Mouse (Mus musculus) adrenal gland, postnatal 36 days (tissue): Measurements from ENCODE around the gene Lpar5. TPM values are rescaled to one million over a fixed set of nuclear protein-coding genes. Genes with fewer than 3 reads are reported as not detected.
"Not testable (repeated sequence)": the region's sequence is repeated elsewhere in the genome, so short reads cannot be mapped to it uniquely, and the experiment has no call there.

Source experiments
- DNase-seq, 2 experiments: peaks; one replicate each; pipeline ENCODE4 v3.0.0; 2021; ENCODE audit warnings: mixed read lengths in 1 of 2
- long read RNA-seq, 2 experiments: library from polyadenylated mRNA; stranded (forward); transcript quantifications; one replicate each; pipeline ENCODE4 v2.0.0; 2021; ENCODE audit warnings: borderline sequencing depth in 2 of 2
- total RNA-seq, 2 experiments: library from RNA; stranded (reverse); gene quantifications; 2 replicates each; pipeline ENCODE4 v1.2.3; 2021

Gene Lpar5
- under 1 TPM; 0.40 to 0.60 TPM for total RNA-seq
- long read RNA-seq, experiment 1, result 0 reads
- long read RNA-seq, experiment 2, result 0 reads

- DNase-seq, result no peak
Observed at GRCm38 (mm10) chr6:125067571-125067995, at the start of gene Lpar5. Gene Lpar5, plus strand, starts transcription at chr6:125067920.

DNA sequence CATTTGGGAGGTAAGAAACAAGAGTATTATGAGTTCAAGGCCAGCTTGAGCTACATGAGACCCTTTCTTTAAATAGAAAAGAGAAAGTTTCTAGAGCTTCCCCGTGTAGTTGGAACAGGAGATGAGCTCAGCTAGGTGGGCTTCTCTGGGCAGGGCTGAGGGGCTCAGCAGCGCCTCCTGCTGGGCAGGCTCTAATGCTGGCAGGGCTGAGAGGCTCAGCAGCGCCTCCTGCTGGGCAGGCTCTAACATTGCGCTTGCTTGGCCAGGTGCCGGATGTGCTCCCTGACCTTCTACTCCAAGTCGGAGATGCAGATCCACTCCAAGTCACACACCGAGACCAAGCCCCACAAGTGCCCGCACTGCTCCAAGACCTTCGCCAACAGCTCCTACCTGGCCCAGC is 37.2 kb upstream of the Lpar5 start:
- peak; percentile 48 to 64 for DNase-seq

- no peak for DNase-seq
Observed at GRCm38 (mm10) chr6:125031604-125032003, 36.1 kb upstream of the Lpar5 start.

DNA sequence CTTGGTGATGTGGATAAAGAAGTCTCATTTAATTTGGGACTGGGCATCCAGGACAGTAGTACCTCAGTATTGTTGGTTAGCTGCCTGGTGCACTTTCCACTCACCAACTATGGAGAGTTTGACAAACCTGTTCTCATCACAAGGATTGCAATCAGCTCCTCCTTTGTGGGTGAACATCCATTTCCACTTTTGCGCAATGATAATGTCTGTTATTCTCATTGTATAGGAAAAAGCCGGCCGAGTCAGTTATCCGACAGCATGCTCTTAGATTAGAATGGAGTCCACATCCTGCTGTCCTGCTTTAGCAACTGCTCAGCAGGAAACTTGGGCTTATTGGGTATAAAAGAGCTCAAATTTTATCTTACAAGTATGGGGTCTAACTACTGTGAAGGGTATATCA is 29.1 kb upstream of the Lpar5 start:
- no peak for DNase-seq

- no peak for DNase-seq
Observed at GRCm38 (mm10) chr6:125039131-125039530, 28.6 kb upstream of the Lpar5 start.

DNA sequence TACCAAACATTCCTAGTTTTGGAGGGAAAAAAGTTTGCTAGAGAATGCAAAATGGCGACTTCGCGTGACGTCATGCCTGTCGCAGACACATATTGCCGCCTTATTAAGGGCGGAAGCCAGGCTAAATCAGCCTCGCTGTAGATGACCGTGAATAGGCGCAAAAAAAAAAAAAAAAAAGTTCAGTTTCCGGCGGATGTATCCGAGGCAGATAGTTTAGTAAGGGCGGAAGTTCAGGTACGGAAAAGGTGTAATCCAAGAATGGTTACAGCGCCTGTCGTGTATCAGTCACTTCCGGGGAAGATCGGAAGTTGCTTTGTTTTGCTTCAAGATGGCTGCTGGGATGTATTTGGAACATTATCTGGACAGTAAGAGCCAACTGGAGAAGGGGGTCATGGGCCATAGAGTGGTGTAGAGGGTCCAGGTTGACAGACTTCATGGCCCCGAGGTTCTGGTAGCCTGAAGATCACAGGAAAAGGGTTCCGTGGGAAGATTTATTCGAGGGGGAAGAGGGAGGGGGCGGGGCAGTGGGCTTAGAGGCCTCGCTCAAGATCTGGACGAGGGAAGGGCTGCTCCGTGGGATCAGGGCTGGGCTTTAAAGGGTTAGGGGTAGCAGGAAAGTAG is 28.1 kb upstream of the Lpar5 start, which contains the start of gene Ing4:
Ing4 (plus strand) TSS at position 228 of the 621 bp plus-strand sequence.
- DNase-seq, result peak; percentile 91 to 92

- DNase-seq, result no peak
Observed at GRCm38 (mm10) chr6:125040221-125040620, 27.5 kb upstream of the Lpar5 start.

- DNase-seq, result no peak
Observed at GRCm38 (mm10) chr6:125041047-125041446, 26.7 kb upstream of the Lpar5 start.

DNA sequence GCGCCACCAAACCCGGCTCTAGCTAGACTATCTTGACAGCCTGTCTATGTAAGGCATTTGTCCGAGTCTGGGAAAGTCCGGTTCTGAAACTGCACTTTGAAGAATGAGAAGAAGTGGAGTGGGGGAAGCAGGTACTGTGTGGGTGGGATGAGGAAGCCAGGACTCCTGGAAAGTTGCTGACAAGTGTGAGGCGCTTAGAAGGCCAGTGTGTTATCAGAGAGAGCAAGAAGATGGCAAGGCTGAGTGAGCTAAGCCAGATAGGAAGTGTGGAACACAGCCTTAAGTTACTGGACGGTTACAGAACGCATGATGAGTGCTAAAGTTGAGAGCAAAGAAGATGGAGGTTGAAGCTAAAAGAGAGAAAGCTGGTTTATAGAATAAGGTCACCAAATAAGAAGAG is 25.6 kb upstream of the Lpar5 start:
- no peak for DNase-seq

DNA sequence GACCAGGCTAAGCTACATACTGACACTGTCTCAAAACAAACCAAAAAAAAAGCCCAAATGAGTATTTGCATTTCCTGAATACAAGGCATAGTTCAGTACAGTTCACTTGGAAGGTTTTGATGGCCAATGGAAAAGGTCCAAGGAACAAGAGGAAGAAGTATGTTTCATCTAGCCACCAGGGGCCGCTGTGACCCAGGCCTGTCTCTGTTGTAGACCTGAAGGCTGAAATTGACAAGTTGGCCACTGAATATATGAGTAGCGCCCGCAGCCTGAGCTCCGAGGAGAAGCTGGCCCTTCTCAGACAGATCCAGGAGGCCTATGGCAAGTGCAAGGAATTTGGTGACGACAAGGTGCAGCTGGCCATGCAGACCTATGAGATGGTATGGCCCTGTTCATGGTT is 21.0 kb upstream of the Lpar5 start:
- DNase-seq, result peak; percentile 78 to 89

- DNase-seq, result no peak
Observed at GRCm38 (mm10) chr6:125049678-125050077, 18.0 kb upstream of the Lpar5 start, which contains the start of gene Acrbp. Gene Acrbp, plus strand, starts transcription at chr6:125049689.

- no peak for DNase-seq
Observed at GRCm38 (mm10) chr6:125051237-125051636, 16.5 kb upstream of the Lpar5 start.

GRCm38 (mm10) chr6:125061493-125061892 is 6.2 kb upstream of the Lpar5 start:
- no peak for DNase-seq

GRCm38 (mm10) chr6:125062511-125062910 is 5.2 kb upstream of the Lpar5 start:
- DNase-seq, result no peak

GRCm38 (mm10) chr6:125063906-125064305 is 3.8 kb upstream of the Lpar5 start:
- no peak for DNase-seq

- not testable (repeated sequence) for DNase-seq
Observed at GRCm38 (mm10) chr6:125065223-125065622, 2.5 kb upstream of the Lpar5 start.

DNA sequence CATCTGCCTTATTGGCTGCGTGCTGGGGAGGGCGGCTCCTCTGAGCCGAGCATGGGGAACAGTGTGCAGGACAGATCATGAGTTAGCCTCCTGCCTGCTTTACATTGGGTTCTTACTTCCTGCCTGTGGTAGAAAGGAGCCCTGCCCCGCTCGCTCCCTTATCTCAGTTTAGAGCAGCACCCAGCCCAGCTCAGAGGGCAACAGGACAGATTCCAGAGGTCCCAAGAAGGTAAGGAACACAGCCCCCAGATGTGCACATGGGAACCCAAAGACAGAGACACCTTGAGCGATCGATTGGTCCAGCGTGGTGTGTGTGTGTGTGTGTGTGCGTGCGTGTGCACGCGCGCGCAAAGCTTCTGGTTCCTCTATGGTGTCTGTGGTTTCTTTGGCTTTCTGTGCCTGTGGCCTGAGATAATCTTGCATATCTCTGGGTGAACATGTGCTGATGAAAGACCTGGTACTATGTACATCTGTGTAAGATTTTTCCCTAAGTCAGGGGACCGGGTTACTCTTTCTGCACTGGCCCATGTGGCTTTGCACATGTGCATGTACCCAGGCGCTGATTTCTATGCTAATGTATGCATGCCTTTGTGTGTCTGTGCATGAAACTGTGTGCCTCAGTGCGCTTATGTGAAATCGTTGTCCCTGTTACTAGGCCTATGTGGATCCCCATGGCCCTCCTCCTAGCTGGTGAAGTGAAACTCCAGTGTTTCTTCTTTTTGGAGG is 3.6 kb downstream of the Lpar5 start:
- DNase-seq, result no peak

DNA sequence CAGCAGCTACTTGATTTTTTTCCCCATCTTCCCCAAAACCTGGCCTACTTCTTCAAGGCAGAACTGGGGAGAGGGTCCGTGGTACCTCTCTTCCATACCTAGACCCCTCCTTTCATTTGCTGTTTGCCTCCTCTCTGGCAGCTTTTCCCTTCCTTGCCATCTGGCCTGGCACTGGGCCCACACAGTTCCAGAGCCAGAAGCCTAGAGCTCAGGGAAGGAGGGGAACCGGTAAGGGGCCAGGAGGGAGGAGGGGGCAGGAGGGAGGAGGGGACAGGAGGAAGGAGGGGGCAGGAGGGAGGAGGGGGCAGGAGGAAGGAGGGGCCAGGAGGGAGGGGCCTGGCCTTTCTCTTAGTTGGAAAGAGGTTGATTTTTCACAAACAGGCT is 4.2 kb downstream of the Lpar5 start:
- DNase-seq, result peak; percentile 37 to 67

GRCm38 (mm10) chr6:125073825-125074224 is 6.1 kb downstream of the Lpar5 start:
- DNase-seq, result no peak

GRCm38 (mm10) chr6:125081394-125081793 is 13.7 kb downstream of the Lpar5 start:
- DNase-seq, result no peak

DNA sequence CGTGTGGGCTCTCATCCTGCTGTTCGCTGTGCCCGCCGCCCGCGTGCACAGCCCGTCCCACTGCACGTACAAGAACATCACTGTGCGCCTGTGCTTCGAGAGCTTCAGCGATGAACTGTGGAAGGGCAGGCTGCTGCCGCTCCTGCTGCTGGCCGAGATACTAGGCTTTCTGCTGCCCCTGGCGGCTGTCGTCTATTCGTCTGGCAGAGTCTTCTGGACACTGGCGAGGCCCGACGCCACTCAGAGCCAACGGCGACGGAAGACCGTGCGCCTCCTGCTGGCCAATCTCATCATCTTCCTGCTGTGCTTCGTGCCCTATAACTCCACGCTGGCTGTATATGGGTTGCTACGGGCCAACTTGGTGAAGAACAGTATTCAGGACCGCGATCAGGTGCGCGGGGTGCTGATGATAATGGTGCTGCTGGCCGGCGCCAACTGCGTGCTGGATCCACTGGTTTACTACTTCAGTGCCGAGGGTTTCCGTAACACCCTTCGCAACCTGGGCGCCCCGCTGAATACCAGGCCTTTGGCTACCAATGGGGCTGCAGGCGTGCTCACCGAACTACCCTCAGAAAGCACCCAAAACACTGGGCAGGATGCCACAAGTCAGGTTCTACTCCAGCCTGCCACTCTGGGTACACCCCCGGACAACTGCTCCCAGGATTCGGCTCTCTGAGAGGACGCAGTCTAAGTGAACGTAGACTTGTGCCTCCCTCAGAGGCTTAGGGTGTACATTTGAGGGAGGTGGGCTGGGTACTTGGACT is 14.3 kb downstream of the Lpar5 start:
- DNase-seq, result peak; percentile 92 to 94

DNA sequence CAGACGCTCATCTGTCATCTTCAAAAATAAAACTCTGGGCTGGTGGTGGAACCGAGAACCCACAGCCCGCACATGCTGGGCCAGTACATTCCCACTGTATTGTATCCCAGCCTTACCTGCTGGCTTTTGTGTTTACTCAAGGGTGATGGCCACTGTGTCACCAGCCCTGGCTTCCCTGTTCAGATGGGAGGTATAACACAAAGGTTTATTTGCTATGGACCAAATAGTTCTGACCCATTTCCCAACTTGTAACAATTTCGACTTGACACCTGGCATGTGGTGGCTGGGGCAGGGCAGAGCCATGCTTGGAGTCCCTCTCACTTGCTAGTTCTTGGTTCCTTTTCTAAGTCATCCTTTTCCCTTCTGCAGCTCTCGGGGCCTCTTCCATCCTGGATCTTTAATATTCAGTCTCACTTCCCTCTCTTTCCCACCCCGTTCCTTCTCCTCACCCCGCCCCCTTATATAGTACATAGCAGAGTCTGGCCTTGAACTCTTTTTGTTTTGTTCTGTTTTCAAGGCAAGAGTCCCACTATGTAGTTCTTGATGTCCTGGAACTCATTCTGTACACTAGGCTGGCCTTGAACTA is 15.2 kb downstream of the Lpar5 start:
- no peak for DNase-seq
